Mouse (Mus musculus) adrenal gland, postnatal 25 days (tissue): ENCODE results near the gene Olfr771. TPM values are rescaled to one million over a fixed set of nuclear protein-coding genes. Genes with fewer than 3 reads are reported as not detected.
"Not testable (repeated sequence)": the region's sequence is repeated elsewhere in the genome, so short reads cannot be mapped to it uniquely, and the experiment has no call there.

Experiments used
- DNase-seq: peaks from one replicate; pipeline ENCODE4 v3.0.0; 2021; ENCODE audit warnings: mixed read lengths
- long read RNA-seq: library from polyadenylated mRNA; stranded (forward); transcript quantifications from one replicate; pipeline ENCODE4 v2.0.0, GENCODE M21; 2021
- total RNA-seq: library from RNA; stranded (reverse); gene quantifications from 2 replicates; pipeline ENCODE4 v1.2.3, GENCODE M21; 2021

Olfr771 gene
- not detected in 2 replicates for total RNA-seq
- long read RNA-seq = 0 reads

DNA sequence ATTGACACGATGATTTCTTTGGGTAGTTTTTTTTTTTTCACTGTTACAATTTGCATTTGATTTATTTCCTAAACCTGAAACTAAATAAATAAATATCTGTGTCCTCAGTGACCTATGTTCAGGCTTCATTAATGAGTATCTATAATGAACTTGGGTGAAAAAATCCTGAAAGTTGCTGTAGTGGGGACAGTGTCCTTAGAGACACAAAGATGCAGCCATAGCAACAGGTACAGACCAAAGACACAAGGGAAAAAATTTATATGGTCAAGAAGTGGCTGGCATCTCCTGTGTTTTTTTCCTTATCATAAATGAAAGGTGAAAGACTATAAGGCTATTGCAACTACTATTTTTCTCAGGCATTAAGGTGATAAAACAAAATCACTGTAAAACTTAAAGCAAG is at the start of gene Olfr771:
Gene Olfr771 (minus strand): TSS at position 101 of the 400 bp plus-strand sequence.
- DNase-seq = no peak

DNA sequence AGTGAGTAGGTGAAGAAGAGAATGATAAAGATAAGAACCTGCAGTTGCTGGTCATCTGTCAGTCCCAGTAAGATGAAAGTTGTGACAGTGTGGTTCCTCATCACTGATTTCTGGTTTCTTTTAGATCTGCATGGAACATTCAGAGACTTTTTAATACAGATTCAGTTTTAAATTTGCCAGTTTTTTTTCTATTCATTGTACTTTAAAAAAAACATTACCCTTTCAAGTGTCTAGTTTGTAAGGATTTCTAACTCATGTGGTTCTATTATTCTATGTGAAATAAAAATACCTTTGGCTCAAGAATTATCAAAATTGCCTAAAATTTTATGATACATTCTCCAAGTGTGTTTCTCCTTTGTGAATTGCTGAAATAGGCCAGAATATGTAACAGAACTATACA is 22.8 kb upstream of the Olfr771 start, which contains the start of gene Olfr773:
Gene Olfr773 (minus strand): TSS at position 101 of the 400 bp plus-strand sequence.
- not testable (repeated sequence) for DNase-seq

GRCm38 (mm10) chr10:129177821-129178220 is 13.3 kb upstream of the Olfr771 start, which contains the start of gene Olfr772:
Olfr772 (minus strand) TSS chr10:129177921.
- not testable (repeated sequence) for DNase-seq

DNA sequence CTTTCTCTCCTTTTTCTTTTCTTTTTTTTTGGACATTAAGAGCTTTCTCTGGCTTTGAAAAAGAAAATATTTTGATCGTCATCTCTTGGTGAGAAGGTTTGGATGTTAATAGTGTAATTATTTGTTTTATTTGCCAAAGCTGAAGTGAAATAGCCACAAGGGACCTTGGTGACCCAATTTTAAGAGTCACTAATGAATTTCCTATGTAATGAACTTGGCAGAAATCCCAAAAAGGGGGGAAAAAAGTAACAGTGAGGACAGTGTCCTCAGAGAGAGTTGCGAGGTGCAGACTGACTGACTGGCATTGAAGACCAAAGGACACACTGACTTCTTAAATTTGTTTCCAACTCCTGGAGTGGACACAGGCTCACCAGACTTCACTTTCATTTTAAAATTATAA is 25.7 kb downstream of the Olfr771 start, which contains the start of gene Olfr770:
Gene Olfr770 (minus strand): TSS at position 101 of the 400 bp plus-strand sequence.
- no peak for DNase-seq

GRCm38 (mm10) chr10:129117761-129118160 is 46.8 kb downstream of the Olfr771 start, which contains the start of gene Olfr769:
Olfr769 (minus strand) TSS chr10:129117861.
- DNase-seq = no peak

GRCm38 (mm10) chr10:129115146-129115545 is 49.4 kb downstream of the Olfr771 start:
- DNase-seq = no peak

Other genes with a start within 250 kb of the Olfr771 start
- gene Rdh5, start 241.9 kb downstream of the Olfr771 start, total RNA-seq = 7.7 and 15.9 TPM in 2 replicates
- gene Bloc1s1, start 240.7 kb downstream of the Olfr771 start, total RNA-seq = 189 and 195 TPM in 2 replicates
- 9.6 and 10.2 TPM in 2 replicates for gene Itga7, start 230.9 kb downstream of the Olfr771 start, total RNA-seq
- 5.7 TPM in 1 of 2 replicates, not detected in the other for gene Mettl7b, start 203.8 kb downstream of the Olfr771 start, total RNA-seq
- not detected in 2 replicates for gene Olfr9, start 175.3 kb downstream of the Olfr771 start, total RNA-seq
- gene Olfr763, start 154.0 kb downstream of the Olfr771 start, total RNA-seq = not detected in 2 replicates
- gene Olfr764-ps1, start 124.9 kb downstream of the Olfr771 start, total RNA-seq = not detected in 2 replicates
- gene Olfr765, start 114.8 kb downstream of the Olfr771 start, total RNA-seq = not detected in 2 replicates
- gene Olfr766-ps1, start 95.8 kb downstream of the Olfr771 start, total RNA-seq = not detected in 2 replicates
- gene Olfr767, start 81.8 kb downstream of the Olfr771 start, total RNA-seq = not detected in 2 replicates
- gene Olfr768, start 65.4 kb downstream of the Olfr771 start, total RNA-seq = not detected in 2 replicates
- not detected in 2 replicates for gene Olfr769, start 46.9 kb downstream of the Olfr771 start, total RNA-seq
- gene Olfr770, start 25.8 kb downstream of the Olfr771 start, total RNA-seq = not detected in 2 replicates
- not detected in 2 replicates for gene Olfr772, start 13.2 kb upstream of the Olfr771 start, total RNA-seq
- gene Olfr773, start 22.7 kb upstream of the Olfr771 start, total RNA-seq = not detected in 2 replicates
- not detected in 2 replicates for gene Olfr774, start 71.5 kb upstream of the Olfr771 start, total RNA-seq
- not detected in 2 replicates for gene Olfr775, start 83.7 kb upstream of the Olfr771 start, total RNA-seq
- not detected in 2 replicates for gene Olfr776, start 94.4 kb upstream of the Olfr771 start, total RNA-seq
- not detected in 2 replicates for gene Olfr777, start 106.7 kb upstream of the Olfr771 start, total RNA-seq
- not detected in 2 replicates for gene Olfr780, start 153.4 kb upstream of the Olfr771 start, total RNA-seq
- gene Olfr781, start 164.1 kb upstream of the Olfr771 start, total RNA-seq = not detected in 2 replicates
- not detected in 2 replicates for gene Olfr782, start 184.1 kb upstream of the Olfr771 start, total RNA-seq
- not detected in 2 replicates for gene Olfr784, start 219.3 kb upstream of the Olfr771 start, total RNA-seq
- not detected in 2 replicates for gene Olfr785, start 240.7 kb upstream of the Olfr771 start, total RNA-seq